Comparison of ENCODE assay signal across 14 mouse cellular contexts in genomic region chr7:126288571-126289091, GRCm38 (mm10). TPM values are rescaled to one million over a fixed set of nuclear protein-coding genes. Genes with fewer than 3 reads are reported as not detected.
DNase-seq lines count a peak whose midpoint lies in the region; ATAC-seq and TF ChIP-seq lines count a peak whose summit lies in the region.
"Had no signal": no experiment of that assay in that cellular context is flagged by ENCODE, and none has a peak within 500 bp of the region (broad histone marks: within the 10 kb centered on the region; RNA-seq: fewer than 3 reads in every experiment).

No protein-coding gene starts in this region.

- no peak for TF ChIP-seq CTCF in brain, embryonic 14.5 days (IDR thresholded peaks at IDR 0.05; ENCODE audit: borderline replicate concordance, extremely low read depth, insufficient read depth, insufficient read length)

- WGBS in midbrain, embryonic 13.5 days: 70% methylated on average over 13 of the region's 13 CpGs
- 83% methylated on average over 13 of the region's 13 CpGs for WGBS in midbrain, embryonic 10.5 days
- WGBS in hindbrain, embryonic 12.5 days: 75% methylated on average over 13 of the region's 13 CpGs

- DNase-seq in midbrain, embryonic 10.5 days (ENCODE audit: low spot score): no peak
- peak; percentile 70 for DNase-seq in brain, embryonic 14.5 days (ENCODE audit: low read depth)
- DNase-seq in adrenal gland, adult 8-10 months: no peak
- no peak for DNase-seq in testis, postnatal 14 days (ENCODE audit: low spot score)
- DNase-seq: heart, adult 18-20 months; kidney, postnatal 36 days; thymus, postnatal 4 days had no signal

- no peak for TF ChIP-seq POLR2A in brain, embryonic 14.5 days (IDR thresholded peaks at IDR 0.05; ENCODE audit: borderline replicate concordance, extremely low read depth, insufficient read depth, insufficient read length, poor library complexity, severe bottlenecking)

- H3K4me2 ChIP-seq in midbrain, embryonic 13.5 days (replicated peaks): 0 out of 2 replicates have a peak overlapping the region, but pooled peaks have one; percentile 22
- peak overlapping the region; percentile 3; the same call in 1 of the 2 replicates for H3K4me2 ChIP-seq in hindbrain, embryonic 12.5 days (replicated peaks)

- ATAC-seq in midbrain, embryonic 13.5 days: no peak
- no peak for ATAC-seq in hindbrain, embryonic 12.5 days (ENCODE audit: low FRiP score)
- ATAC-seq in neutrophil, adult 5-6 weeks (ENCODE audit: extremely low read depth, insufficient number of reproducible peaks, low FRiP score, poor library complexity, severe bottlenecking): peak; percentile 46

- H3K9me3 ChIP-seq in midbrain, embryonic 13.5 days: no peaks in the 10 kb centered on the region
- H3K9me3 ChIP-seq in midbrain, embryonic 10.5 days (replicated peaks): no peaks in the 10 kb centered on the region
- H3K9me3 ChIP-seq in hindbrain, embryonic 12.5 days (replicated peaks): no peaks in the 10 kb centered on the region
- H3K9me3 ChIP-seq: embryonic facial prominence, embryonic 10.5 days; G1E had no signal

- peak overlapping the region; percentile 45 for H3K27ac ChIP-seq in midbrain, embryonic 13.5 days
- H3K27ac ChIP-seq in midbrain, embryonic 10.5 days (replicated peaks): no peak overlapping the region
- H3K27ac ChIP-seq in hindbrain, embryonic 12.5 days: peak overlapping the region; percentile 61
- H3K27ac ChIP-seq: embryonic facial prominence, embryonic 10.5 days; liver, embryonic 14.5 days; macrophage had no signal

- H3K27me3 ChIP-seq in midbrain, embryonic 13.5 days: no peaks in the 10 kb centered on the region
- H3K27me3 ChIP-seq in midbrain, embryonic 10.5 days (ENCODE audit: low read depth, poor library complexity, severe bottlenecking): no peaks in the 10 kb centered on the region
- H3K27me3 ChIP-seq in hindbrain, embryonic 12.5 days: no peaks in the 10 kb centered on the region

- peak overlapping the region; percentile 14; the same call in 1 of the 2 replicates for H3K9ac ChIP-seq in midbrain, embryonic 13.5 days (replicated peaks)
- 0 out of 2 replicates have a peak overlapping the region, but pooled peaks have one; percentile 18 for H3K9ac ChIP-seq in hindbrain, embryonic 12.5 days
- H3K9ac ChIP-seq: liver, embryonic 14.5 days had no signal

- peaks cover 78% of the 10 kb centered on the region for H3K4me1 ChIP-seq in midbrain, embryonic 13.5 days (replicated peaks)
- peaks cover 32% of the 10 kb centered on the region for H3K4me1 ChIP-seq in midbrain, embryonic 10.5 days
- H3K4me1 ChIP-seq in hindbrain, embryonic 12.5 days: peaks cover 70% of the 10 kb centered on the region

- no peak overlapping the region for H3K4me3 ChIP-seq in midbrain, embryonic 13.5 days (replicated peaks)
- no peak overlapping the region for H3K4me3 ChIP-seq in midbrain, embryonic 10.5 days
- no peak overlapping the region for H3K4me3 ChIP-seq in hindbrain, embryonic 12.5 days
- H3K4me3 ChIP-seq: embryonic facial prominence, embryonic 10.5 days had no signal

- H3K36me3 ChIP-seq in midbrain, embryonic 13.5 days: peaks cover 83% of the 10 kb centered on the region
- peaks cover 97% of the 10 kb centered on the region for H3K36me3 ChIP-seq in midbrain, embryonic 10.5 days
- peaks cover 74% of the 10 kb centered on the region for H3K36me3 ChIP-seq in hindbrain, embryonic 12.5 days
- H3K36me3 ChIP-seq: G1E had no signal

RNA-seq across cellular contexts. Expression of gene Sbk1, which starts 16.2 kb away (rescaled TPM):
- polyA plus RNA-seq in midbrain, embryonic 13.5 days (2015; fragmentation: Nextera tagmentation; extraction: Ambion mirVana): 238 and 300 TPM in 2 replicates
- 91.5 and 129 TPM in 2 replicates for polyA plus RNA-seq in midbrain, embryonic 10.5 days (2016; fragmentation: Nextera tagmentation; extraction: Ambion mirVana)
- polyA plus RNA-seq in brain, embryonic 14.5 days (2012; rRNA removed): 423 and 518 TPM in 2 replicates
- 309 and 312 TPM in 2 replicates for polyA plus RNA-seq in hindbrain, embryonic 12.5 days (2016; fragmentation: Nextera tagmentation; extraction: Ambion mirVana)
- 99.1 and 109 TPM in 2 replicates for total RNA-seq in neutrophil, adult 5-6 weeks (2017)
- total RNA-seq in adrenal gland, adult 8-10 months (2022): 100 to 1,000 TPM in 2 of 4 experiments, 10 to 100 TPM in 2; 32.4 to 142 (median 75.6) TPM
